Mouse (Mus musculus): ENCODE data around the gene F2rl2.

- no peak for TF ChIP-seq CTCF (IDR thresholded peaks at IDR 0.05; ENCODE audit: insufficient read depth, low read length)
- TF ChIP-seq POLR2A (IDR thresholded peaks at IDR 0.05; ENCODE audit: borderline replicate concordance, extremely low read depth, low read depth, low read length) = no peak
Measured at GRCm38 (mm10) chr13:95692201-95692600, 4.5 kb upstream of the F2rl2 start.

All from lung, adult 2 months (tissue).